In genomic region chr13:94808596-94808995, GRCm38 (mm10) we compare ENCODE assay signal across 20 mouse cellular contexts. TPM values are rescaled to one million over a fixed set of nuclear protein-coding genes. Genes with fewer than 3 reads are reported as not detected.
A peak's percentile ranks its signal among the peaks of the same experiment; 100 is the strongest.
DNase-seq lines count a peak whose midpoint lies in the region; TF ChIP-seq lines count a peak whose summit lies in the region.
"Had no signal": no experiment of that assay in that cellular context is flagged by ENCODE, and none has a peak within 500 bp of the region (broad histone marks: within the 10 kb centered on the region; RNA-seq: fewer than 3 reads in every experiment).

No protein-coding gene starts in this region.

- no peak for TF ChIP-seq POLR2A in liver, adult 2 months (IDR thresholded peaks at IDR 0.05; ENCODE audit: extremely low read depth, insufficient read depth, low read length)
- TF ChIP-seq POLR2A in myocyte (IDR thresholded peaks at IDR 0.05; ENCODE audit: insufficient read length, low read depth), result no peak
- TF ChIP-seq POLR2A in lung, adult 2 months (IDR thresholded peaks at IDR 0.05; ENCODE audit: borderline replicate concordance, extremely low read depth, low read depth, low read length), result no peak

- no peak for TF ChIP-seq CTCF in liver, adult 2 months (IDR thresholded peaks at IDR 0.05; ENCODE audit: low read depth, low read length)
- TF ChIP-seq CTCF in lung, adult 2 months (IDR thresholded peaks at IDR 0.05; ENCODE audit: insufficient read depth, low read length), result no peak

- DNase-seq in liver, adult 2 months (ENCODE audit: extremely low read depth, low read depth, low spot score), result peak; percentile 39
- DNase-seq in liver (no peak), NIH3T3 (ENCODE audit: low read depth) (peak; percentile 6)
- peak; percentile 80 for DNase-seq in fibroblast of lung, adult 2 months (ENCODE audit: low read depth)
- no peak for DNase-seq in retina, embryonic 14.5 days (ENCODE audit: low spot score)
- DNase-seq in lung, adult 2 months, result no peak
- DNase-seq in yolk sac, embryonic 10.5 days (ENCODE audit: low spot score), result no peak
- DNase-seq: adrenal gland, adult 2 months; adrenal gland, postnatal 25 days; B cell, adult 2 months; cerebellum, adult 2 months; cerebellum, postnatal 10 days; gastrocnemius, postnatal 14 days had no signal

- H3K9ac ChIP-seq in liver, adult 2 months (ENCODE audit: low read depth, low read length), result no peak overlapping the region
- H3K9ac ChIP-seq: embryonic facial prominence, embryonic 15.5 days; heart, embryonic 12.5 days; hindbrain, embryonic 14.5 days had no signal

- H3ac ChIP-seq in myocyte (ENCODE audit: control insufficient read depth, insufficient read length), result no peak overlapping the region

- H3K27ac ChIP-seq in liver, adult 2 months (replicated peaks; ENCODE audit: insufficient read depth, low read depth, low read length), result no peak overlapping the region
- H3K27ac ChIP-seq: embryonic facial prominence, embryonic 15.5 days; hindbrain, embryonic 10.5 days; hindbrain, embryonic 14.5 days had no signal

- peak overlapping the region; percentile 18 for H3K4me2 ChIP-seq in myocyte (ENCODE audit: low read depth)
- H3K4me2 ChIP-seq: embryonic facial prominence, embryonic 15.5 days; heart, embryonic 12.5 days; hindbrain, embryonic 14.5 days had no signal

- no peaks in the 10 kb centered on the region for H3K27me3 ChIP-seq in liver, adult 2 months (ENCODE audit: control insufficient read depth, insufficient read depth, low read length)
- no peaks in the 10 kb centered on the region for H3K27me3 ChIP-seq in myocyte (ENCODE audit: control insufficient read depth, insufficient read depth, insufficient read length)
- H3K27me3 ChIP-seq: embryonic facial prominence, embryonic 15.5 days; heart, embryonic 12.5 days; Patski had no signal

- H3K4me3 ChIP-seq in liver, adult 2 months (ENCODE audit: insufficient read depth, low read depth, low read length), result no peak overlapping the region
- no peak overlapping the region for H3K4me3 ChIP-seq in myocyte
- no peak overlapping the region for H3K4me3 ChIP-seq in lung, adult 2 months (replicated peaks; ENCODE audit: extremely low read depth, low read depth, low read length)
- H3K4me3 ChIP-seq: embryonic facial prominence, embryonic 15.5 days; erythroblast, embryonic 14.5 days; heart, embryonic 12.5 days; hindbrain, embryonic 10.5 days had no signal

- H3K36me3 ChIP-seq in liver, adult 2 months (ENCODE audit: control insufficient read depth, insufficient read depth, low read length), result no peaks in the 10 kb centered on the region
- H3K36me3 ChIP-seq in myocyte (ENCODE audit: control insufficient read depth, insufficient read depth), result no peaks in the 10 kb centered on the region
- H3K36me3 ChIP-seq: embryonic facial prominence, embryonic 15.5 days; heart, embryonic 12.5 days had no signal

- H3K4me1 ChIP-seq in liver, adult 2 months (ENCODE audit: control insufficient read depth, insufficient read depth, low read length), result peaks cover 15% of the 10 kb centered on the region
- peaks cover 5% of the 10 kb centered on the region for H3K4me1 ChIP-seq in lung, adult 2 months (ENCODE audit: control insufficient read depth, insufficient read depth, low read length)

- peaks cover 9% of the 10 kb centered on the region; the same call in 1 of the 2 replicates for H3K79me2 ChIP-seq in liver, adult 2 months (ENCODE audit: control insufficient read depth, insufficient read depth, low read length)
- H3K79me2 ChIP-seq in myocyte (ENCODE audit: control insufficient read depth, insufficient read depth), result peaks cover 77% of the 10 kb centered on the region

TF ChIP-seq in myocyte, 11 proteins besides CTCF, POLR2A, EP300 and RAD21:
- TF ChIP-seq MAX (IDR thresholded peaks at IDR 0.05; ENCODE audit: low read depth), result no peak
- TF ChIP-seq E2F4 (IDR thresholded peaks at IDR 0.05; ENCODE audit: insufficient read depth), result no peak
- TF ChIP-seq USF1 (IDR thresholded peaks at IDR 0.05; ENCODE audit: low read depth), result no peak
- no peak for TF ChIP-seq CEBPB (IDR thresholded peaks at IDR 0.05; ENCODE audit: insufficient read depth, poor library complexity, severe bottlenecking)
- TF ChIP-seq TCF12 (IDR thresholded peaks at IDR 0.05; ENCODE audit: insufficient read depth, poor library complexity, severe bottlenecking), result no peak
- no peak for TF ChIP-seq MYOG (IDR thresholded peaks at IDR 0.05; ENCODE audit: control insufficient read depth in 1 of 3, insufficient read depth in 1 of 3, insufficient read length in 2 of 3, low read depth in 2 of 3)
- no peak for TF ChIP-seq TCF3 (IDR thresholded peaks at IDR 0.05; ENCODE audit: insufficient read length, low read depth)
- no peak for TF ChIP-seq POLR2AphosphoS2 (IDR thresholded peaks at IDR 0.05; ENCODE audit: insufficient read length, low read depth)
- no peak for TF ChIP-seq MYOD1 (IDR thresholded peaks at IDR 0.05; ENCODE audit: control insufficient read depth in 1 of 3, insufficient read length in 2 of 3, low read depth in 2 of 3)
- TF ChIP-seq REST (IDR thresholded peaks at IDR 0.05; ENCODE audit: insufficient read depth, insufficient read length), result no peak
- no peak for TF ChIP-seq SRF (IDR thresholded peaks at IDR 0.05; ENCODE audit: control insufficient read depth, insufficient read length, low read depth)

RNA-seq across cellular contexts. Expression of gene Tbca, which starts 19.9 kb away (rescaled TPM):
- 132 and 264 TPM in 2 replicates for total RNA-seq in liver, adult 2 months (2014; rRNA removed)
- polyA plus RNA-seq in liver, adult 2 months (2012; rRNA removed), result 7.1 and 10.9 TPM in 2 replicates
- 253 TPM for polyA plus RNA-seq in myocyte (2012; fragmentation: generic; extraction: Trizol)
- 5.0 and 16.1 TPM in 2 replicates for polyA plus RNA-seq in lung, adult 2 months (2012; rRNA removed)

Comparison
In these comparisons a context has a peak if more than half of its experiments do, and no peak if none do; other contexts are left out.
1. DNase-seq: peak in liver, adult 2 months (single experiment), NIH3T3 (single experiment) and fibroblast of lung, adult 2 months (single experiment); none in liver (single experiment), retina, embryonic 14.5 days (single experiment), lung, adult 2 months (single experiment) and yolk sac, embryonic 10.5 days (single experiment).
2. RNA of gene Tbca, which starts 19.9 kb away (polyA plus RNA-seq): 253 TPM in myocyte (single experiment); 5.0 to 16.1 TPM in lung, adult 2 months and 7.1 to 10.9 TPM in liver, adult 2 months; every median in the first group is over 10 times any median in the second.